Mouse (Mus musculus): Measurements from ENCODE around the gene Wapl. TPM values are rescaled to one million over a fixed set of nuclear protein-coding genes. Genes with fewer than 3 reads are reported as not detected.

Gene Wapl
- total and polyA plus RNA-seq, 3 experiments, result 6.6 to 40.6 (median 35.5) TPM

DNA sequence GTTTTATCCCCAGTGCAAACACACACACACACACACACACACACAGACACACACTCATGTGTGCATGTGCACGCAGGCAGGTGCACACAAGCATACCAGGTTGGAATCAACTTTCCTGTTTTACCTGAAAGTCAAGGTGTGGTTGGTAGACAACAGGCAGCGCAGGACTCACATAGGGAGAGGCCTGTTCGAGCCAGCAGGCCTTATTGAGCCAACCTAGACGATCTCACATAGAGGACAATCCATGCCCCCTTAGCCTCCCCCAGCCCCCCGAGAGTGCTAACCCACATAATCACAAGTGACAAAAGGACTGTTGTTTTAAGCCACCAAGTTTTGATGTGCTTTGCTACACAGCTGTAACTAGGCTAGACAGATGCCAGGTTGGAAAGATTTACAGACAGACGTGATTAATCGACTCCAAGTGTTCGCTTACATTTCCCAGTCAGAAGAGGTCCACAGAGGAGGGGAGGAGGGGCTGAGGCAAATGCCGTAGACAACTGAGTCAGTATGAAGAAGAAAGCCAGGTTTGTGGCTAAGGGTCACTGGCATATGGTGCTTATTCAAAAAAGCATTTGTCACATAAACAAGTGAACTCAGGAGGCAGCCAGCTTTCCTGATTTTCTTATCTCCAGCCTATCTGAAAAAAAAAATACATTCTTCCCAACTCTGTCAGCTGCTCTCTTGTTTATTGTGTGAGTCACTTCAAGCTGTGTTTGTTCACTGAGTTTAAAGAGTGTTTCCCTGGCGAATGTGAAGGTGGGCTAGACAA, 90.2 kb downstream of the Wapl start:
- H3K4me3 ChIP-seq, result no peak overlapping the region
- no peak for DNase-seq
- no peak overlapping the region for H3K9ac ChIP-seq (ENCODE audit: low read depth, low read length)
- no peaks in the 10 kb centered on the region for H3K36me3 ChIP-seq (ENCODE audit: control insufficient read depth, insufficient read depth, low read length)
- TF ChIP-seq EP300 (IDR thresholded peaks at IDR 0.05; ENCODE audit: insufficient read depth, low read depth, low read length), result no peak
- no peak for TF ChIP-seq CTCF (IDR thresholded peaks at IDR 0.05)
- TF ChIP-seq POLR2A (IDR thresholded peaks at IDR 0.05; ENCODE audit: insufficient read depth, low read depth, low read length), result no peak
- no peak overlapping the region for H3K27ac ChIP-seq
- 67% methylated on average over 10 of the region's 10 CpGs for WGBS
- no peaks in the 10 kb centered on the region for H3K27me3 ChIP-seq (ENCODE audit: control insufficient read depth, insufficient read depth, low read length)
- intact Hi-C loops (cut with DNase I), result no loop called here
- no peaks in the 10 kb centered on the region for H3K79me2 ChIP-seq (replicated peaks; ENCODE audit: control insufficient read depth, insufficient read depth, low read length)
- H3K4me1 ChIP-seq (ENCODE audit: control insufficient read depth, insufficient read depth, low read length), result no peaks in the 10 kb centered on the region

DNA sequence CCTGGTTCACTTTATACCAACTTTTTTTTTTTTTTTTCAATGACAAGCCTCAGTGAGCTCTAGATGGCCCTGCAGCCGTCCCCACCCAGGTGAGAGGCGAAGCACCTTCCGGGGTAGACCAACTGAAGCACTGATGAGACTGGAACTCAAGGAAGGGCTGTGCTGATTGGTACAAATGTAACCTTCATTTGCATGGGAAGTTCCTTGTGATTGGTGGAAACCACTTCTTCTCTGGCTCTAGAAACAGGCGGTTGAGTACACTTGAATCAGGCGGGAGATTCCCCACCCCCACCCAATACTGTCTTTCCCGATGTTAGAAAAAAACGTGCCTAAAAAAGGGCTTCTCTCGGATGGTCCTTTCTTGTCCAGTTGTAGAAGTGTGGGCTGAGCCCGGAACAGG, 91.2 kb downstream of the Wapl start:
- no peak for DNase-seq
- no peak overlapping the region for H3K9ac ChIP-seq (ENCODE audit: low read depth, low read length)
- H3K36me3 ChIP-seq (ENCODE audit: control insufficient read depth, insufficient read depth, low read length), result no peaks in the 10 kb centered on the region
- TF ChIP-seq POLR2A (IDR thresholded peaks at IDR 0.05; ENCODE audit: insufficient read depth, low read depth, low read length) (no peak), CTCF (IDR thresholded peaks at IDR 0.05) (no peak), EP300 (IDR thresholded peaks at IDR 0.05; ENCODE audit: insufficient read depth, low read depth, low read length) (no peak)
- H3K27me3 ChIP-seq (ENCODE audit: control insufficient read depth, insufficient read depth, low read length), result peaks cover 4% of the 10 kb centered on the region; the same call in 1 of the 2 replicates
- no peaks in the 10 kb centered on the region for H3K79me2 ChIP-seq (replicated peaks; ENCODE audit: control insufficient read depth, insufficient read depth, low read length)
- intact Hi-C loops (cut with DNase I), result no loop called here
- H3K27ac ChIP-seq, result no peak overlapping the region
- WGBS, result 83% methylated on average over 9 of the region's 9 CpGs
- no peaks in the 10 kb centered on the region for H3K4me1 ChIP-seq (ENCODE audit: control insufficient read depth, insufficient read depth, low read length)
- no peak overlapping the region for H3K4me3 ChIP-seq

DNA sequence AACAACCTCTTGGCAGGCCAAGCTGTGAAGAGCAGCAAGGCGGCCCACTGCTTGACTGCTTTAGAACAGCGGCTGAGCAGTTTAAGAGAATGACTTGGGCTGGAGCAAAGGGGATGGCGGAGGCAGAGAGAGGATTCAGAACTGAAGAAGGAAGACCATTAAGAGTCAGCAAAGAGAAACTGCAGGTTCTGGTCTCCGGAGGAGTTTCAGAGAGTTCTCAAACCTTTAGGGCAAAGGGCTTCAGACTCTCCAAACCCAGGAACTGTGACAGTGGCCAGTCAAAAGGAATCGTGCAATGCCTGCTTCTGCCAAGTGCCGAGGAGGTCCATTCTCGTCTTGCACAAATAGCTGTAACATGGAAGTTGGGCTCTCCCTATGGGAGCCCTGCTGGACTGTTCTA, 91.7 kb downstream of the Wapl start:
- H3K79me2 ChIP-seq (replicated peaks; ENCODE audit: control insufficient read depth, insufficient read depth, low read length), result no peaks in the 10 kb centered on the region
- 90% methylated on average over 7 of the region's 7 CpGs for WGBS
- H3K27ac ChIP-seq, result no peak overlapping the region
- no peaks in the 10 kb centered on the region for H3K36me3 ChIP-seq (ENCODE audit: control insufficient read depth, insufficient read depth, low read length)
- DNase-seq, result no peak
- no peak overlapping the region for H3K4me3 ChIP-seq
- H3K27me3 ChIP-seq (ENCODE audit: control insufficient read depth, insufficient read depth, low read length), result peaks cover 4% of the 10 kb centered on the region; the same call in 1 of the 2 replicates
- intact Hi-C loops (cut with DNase I), result no loop called here
- TF ChIP-seq CTCF (IDR thresholded peaks at IDR 0.05) (no peak), EP300 (IDR thresholded peaks at IDR 0.05; ENCODE audit: insufficient read depth, low read depth, low read length) (no peak), POLR2A (IDR thresholded peaks at IDR 0.05; ENCODE audit: insufficient read depth, low read depth, low read length) (no peak)
- H3K9ac ChIP-seq (ENCODE audit: low read depth, low read length), result no peak overlapping the region
- no peaks in the 10 kb centered on the region for H3K4me1 ChIP-seq (ENCODE audit: control insufficient read depth, insufficient read depth, low read length)

DNA sequence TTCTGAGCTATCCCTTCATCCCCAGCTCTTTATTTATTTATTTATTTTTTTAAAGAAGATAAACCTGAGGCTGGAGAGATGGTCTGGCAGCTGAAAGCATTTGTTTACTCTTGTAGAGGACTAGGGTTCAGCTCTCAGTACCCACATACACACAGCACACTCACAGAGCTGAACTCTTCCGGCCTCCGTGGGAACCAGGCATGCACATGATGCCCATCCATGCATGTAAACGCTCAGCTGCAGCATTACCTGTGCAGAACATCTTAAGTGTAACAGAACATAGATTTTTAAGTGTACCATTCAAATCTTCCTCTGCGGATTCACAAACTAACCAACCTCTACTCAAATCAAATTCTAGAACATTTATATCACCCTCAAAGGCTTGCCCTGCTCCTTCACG, 92.5 kb downstream of the Wapl start:
- intact Hi-C loops (cut with DNase I), result no loop called here
- no peaks in the 10 kb centered on the region for H3K4me1 ChIP-seq (ENCODE audit: control insufficient read depth, insufficient read depth, low read length)
- DNase-seq, result no peak

DNA sequence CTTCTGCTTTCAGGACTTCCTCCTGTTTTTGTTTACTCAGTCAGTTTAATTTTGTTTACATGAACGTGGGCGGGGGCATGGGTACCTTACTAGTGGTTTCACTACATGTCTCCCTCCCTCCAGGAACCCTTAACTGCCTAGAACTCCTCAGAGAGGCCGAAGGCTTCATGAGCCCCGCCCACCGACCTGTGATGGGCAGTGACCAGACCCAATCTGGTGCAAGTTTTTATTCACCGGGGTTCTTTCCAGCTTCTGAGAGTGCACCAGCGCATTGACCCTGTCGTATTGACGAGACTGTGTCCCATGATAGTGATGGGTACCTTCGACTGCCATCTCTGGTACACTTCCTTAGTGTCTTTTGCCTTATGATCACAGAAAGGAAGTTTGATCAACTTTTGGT, 94.6 kb downstream of the Wapl start:
- Histone ChIP-seq H3K27ac (no peak overlapping the region), H3K4me3 (peak overlapping the region; percentile 48), H3K9ac (ENCODE audit: low read depth, low read length) (no peak overlapping the region), H3K27me3 (ENCODE audit: control insufficient read depth, insufficient read depth, low read length) (peaks cover 4% of the 10 kb centered on the region; the same call in 1 of the 2 replicates), H3K79me2 (replicated peaks; ENCODE audit: control insufficient read depth, insufficient read depth, low read length) (no peaks in the 10 kb centered on the region), H3K36me3 (ENCODE audit: control insufficient read depth, insufficient read depth, low read length) (no peaks in the 10 kb centered on the region), H3K4me1 (ENCODE audit: control insufficient read depth, insufficient read depth, low read length) (no peaks in the 10 kb centered on the region)
- TF ChIP-seq POLR2A (IDR thresholded peaks at IDR 0.05; ENCODE audit: insufficient read depth, low read depth, low read length), result no peak
- TF ChIP-seq CTCF (IDR thresholded peaks at IDR 0.05), result no peak
- no peak for TF ChIP-seq EP300 (IDR thresholded peaks at IDR 0.05; ENCODE audit: insufficient read depth, low read depth, low read length)
- intact Hi-C loops (cut with DNase I), result loop anchor here (2.0 kb wide), 1 partner anchor 152 kb away; no protein-coding TSS in a partner anchor
- DNase-seq, result peak; percentile 80 to 83
- WGBS, result 2% methylated on average over 10 of the region's 10 CpGs

More for the DNA sequence above, 92.5 kb downstream of the Wapl start:
- 94% methylated on average over 5 of the region's 5 CpGs for WGBS
- no peaks in the 10 kb centered on the region for H3K36me3 ChIP-seq (ENCODE audit: control insufficient read depth, insufficient read depth, low read length)
- H3K4me3 ChIP-seq, result no peak overlapping the region
- H3K27me3 ChIP-seq (ENCODE audit: control insufficient read depth, insufficient read depth, low read length), result peaks cover 4% of the 10 kb centered on the region; the same call in 1 of the 2 replicates
- H3K9ac ChIP-seq (ENCODE audit: low read depth, low read length), result no peak overlapping the region
- TF ChIP-seq CTCF (IDR thresholded peaks at IDR 0.05), result no peak
- H3K27ac ChIP-seq, result no peak overlapping the region
- H3K79me2 ChIP-seq (replicated peaks; ENCODE audit: control insufficient read depth, insufficient read depth, low read length), result no peaks in the 10 kb centered on the region

DNA sequence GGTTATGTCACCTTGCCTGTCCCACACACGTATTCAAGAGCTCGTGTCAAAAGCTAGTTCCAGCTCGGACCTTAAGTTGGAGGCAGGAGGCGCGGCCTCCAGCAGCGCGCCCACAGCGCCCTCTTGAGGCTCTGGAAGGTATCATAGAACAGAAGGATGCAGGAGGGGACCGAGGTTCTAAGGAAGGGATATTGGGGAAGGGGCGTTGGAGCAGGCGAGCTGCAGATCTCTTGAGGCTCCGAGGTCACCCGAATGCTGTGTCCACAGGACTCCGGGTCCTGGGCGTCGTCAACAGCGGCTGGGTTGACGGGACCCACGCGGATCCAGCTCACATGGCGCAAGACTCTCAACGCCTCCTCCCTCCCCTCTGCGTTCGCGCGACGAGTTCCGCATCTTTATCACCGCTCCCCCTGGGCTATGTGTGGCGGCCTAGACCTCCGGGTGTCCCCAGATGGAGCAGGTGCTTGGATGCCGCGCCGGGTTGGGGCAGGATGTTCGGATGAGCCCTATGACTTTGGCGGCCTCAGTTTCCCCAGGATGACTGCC, 95.4 kb downstream of the Wapl start:
- peak; percentile 65 to 77 for DNase-seq
- peak overlapping the region; percentile 48; the same call in 1 of the 2 replicates for H3K4me3 ChIP-seq
- intact Hi-C loops (cut with DNase I), result loop anchor here (2.0 kb wide), 1 partner anchor 152 kb away; no protein-coding TSS in a partner anchor
- peaks cover 4% of the 10 kb centered on the region; the same call in 1 of the 2 replicates for H3K27me3 ChIP-seq (ENCODE audit: control insufficient read depth, insufficient read depth, low read length)
- no peak overlapping the region for H3K27ac ChIP-seq
- peak overlapping the region; percentile 31 for H3K9ac ChIP-seq (ENCODE audit: low read depth, low read length)
- 1% methylated on average over 36 of the region's 36 CpGs for WGBS
- no peaks in the 10 kb centered on the region for H3K4me1 ChIP-seq (ENCODE audit: control insufficient read depth, insufficient read depth, low read length)
- TF ChIP-seq CTCF (IDR thresholded peaks at IDR 0.05), result peak; percentile 93
- no peak for TF ChIP-seq POLR2A (IDR thresholded peaks at IDR 0.05; ENCODE audit: insufficient read depth, low read depth, low read length)
- 0 out of 2 replicates have a peak, but pooled peaks have one; percentile 16 for TF ChIP-seq EP300 (IDR thresholded peaks at IDR 0.05; ENCODE audit: insufficient read depth, low read depth, low read length)
- H3K79me2 ChIP-seq (replicated peaks; ENCODE audit: control insufficient read depth, insufficient read depth, low read length), result no peaks in the 10 kb centered on the region
- H3K36me3 ChIP-seq (ENCODE audit: control insufficient read depth, insufficient read depth, low read length), result no peaks in the 10 kb centered on the region

Data from heart, adult 2 months (tissue).